Mouse (Mus musculus) MEL (cell line): ENCODE data around the gene Dgat2.

Experiments
- CTCF ChIP-seq, 3 experiments: IDR thresholded peaks in 2 of 3; conservative IDR thresholded peaks in 1 of 3; 2 replicates each; pipeline ENCODE4 v1.5.1; 2011 to 2012; ENCODE audit warnings: low read length in 3 of 3, low read depth in 2 of 3, mild to moderate bottlenecking in 2 of 3, improper control_type of control experiment in 1 of 3, inconsistent platforms in 1 of 3, mixed read lengths in 1 of 3, moderate library complexity in 1 of 3; ENCODE audit not compliant: control insufficient read depth in 1 of 3, insufficient read depth in 1 of 3, poor library complexity in 1 of 3, severe bottlenecking in 1 of 3
- EP300 ChIP-seq, 2 experiments: IDR thresholded peaks; 2 replicates each; pipeline ENCODE4 v1.6.1; 2011; ENCODE audit warnings: improper control_type of control experiment in 2 of 2, low read length in 2 of 2, low read depth in 1 of 2, mild to moderate bottlenecking in 1 of 2
- GABPA ChIP-seq: IDR thresholded peaks from 2 replicates; pipeline ENCODE4 v1.6.1; 2012; ENCODE audit warnings: low read depth, mild to moderate bottlenecking, inconsistent platforms, low read length, improper control_type of control experiment, moderate library complexity
- GATA1 ChIP-seq: IDR thresholded peaks from 2 replicates; pipeline ENCODE4 v1.6.1; 2011; ENCODE audit warnings: low read depth, low read length, improper control_type of control experiment
- HCFC1 ChIP-seq: IDR thresholded peaks from 2 replicates; pipeline ENCODE4 v1.6.1; 2012; ENCODE audit warnings: low read depth, mild to moderate bottlenecking, inconsistent platforms, low read length, improper control_type of control experiment, moderate library complexity
- MAZ ChIP-seq: IDR thresholded peaks from 2 replicates; pipeline ENCODE4 v1.6.1; 2012; ENCODE audit warnings: low read depth, mild to moderate bottlenecking, inconsistent platforms, low read length, improper control_type of control experiment
- MEF2A ChIP-seq: IDR thresholded peaks from 2 replicates; pipeline ENCODE4 v1.6.1; 2014; ENCODE audit warnings: low read depth, mild to moderate bottlenecking, inconsistent platforms, low read length, improper control_type of control experiment; ENCODE audit not compliant: poor library complexity, insufficient replicate concordance, severe bottlenecking; ENCODE audit errors: extremely low read depth
- POLR2A ChIP-seq, 2 experiments: IDR thresholded peaks; 2 replicates each; pipeline ENCODE4 v1.6.1; 2011 to 2012; ENCODE audit warnings: low read length in 2 of 2, mild to moderate bottlenecking in 2 of 2, control low read depth in 1 of 2, improper control_type of control experiment in 1 of 2, low read depth in 1 of 2, moderate library complexity in 1 of 2; ENCODE audit not compliant: control insufficient read depth in 1 of 2, insufficient read depth in 1 of 2, poor library complexity in 1 of 2
- RAD21 ChIP-seq: IDR thresholded peaks from 2 replicates; pipeline ENCODE4 v1.6.1; 2011; ENCODE audit warnings: mild to moderate bottlenecking, low read depth, low read length, improper control_type of control experiment
- RCOR1 ChIP-seq: IDR thresholded peaks from 2 replicates; pipeline ENCODE4 v1.6.1; 2012; ENCODE audit warnings: low read depth, mild to moderate bottlenecking, inconsistent platforms, low read length, improper control_type of control experiment
- USF2 ChIP-seq, 2 experiments: IDR thresholded peaks; 2 replicates each; pipeline ENCODE4 v1.6.1; 2011 to 2012; ENCODE audit warnings: improper control_type of control experiment in 2 of 2, low read length in 2 of 2, borderline replicate concordance in 1 of 2, inconsistent platforms in 1 of 2, low read depth in 1 of 2, mild to moderate bottlenecking in 1 of 2; ENCODE audit not compliant: insufficient read depth in 1 of 2
- ZNF384 ChIP-seq: IDR thresholded peaks from 2 replicates; pipeline ENCODE4 v1.6.1; 2012; ENCODE audit warnings: low read depth, mild to moderate bottlenecking, inconsistent platforms, low read length, improper control_type of control experiment

- TF ChIP-seq GATA1 (no peak), ZNF384 (no peak), CTCF (IDR thresholded peaks at IDR 0.05 in 2 of 3, conservative IDR thresholded peaks at IDR 0.05 in 1 of 3; ENCODE audit: control insufficient read depth in 1 of 3, insufficient read depth in 1 of 3, low read depth in 2 of 3, low read length in 3 of 3, poor library complexity in 1 of 3, severe bottlenecking in 1 of 3) (no peak), USF2 (IDR thresholded peaks at IDR 0.05; ENCODE audit: borderline replicate concordance in 1 of 2, insufficient read depth in 1 of 2, low read depth in 1 of 2, low read length in 2 of 2) (no peak), POLR2A (IDR thresholded peaks at IDR 0.05; ENCODE audit: control insufficient read depth in 1 of 2, insufficient read depth in 1 of 2, low read depth in 1 of 2, low read length in 2 of 2, poor library complexity in 1 of 2) (no peak), MEF2A (no peak), EP300 (IDR thresholded peaks at IDR 0.05; ENCODE audit: low read depth in 1 of 2, low read length in 2 of 2) (no peak), HCFC1 (no peak), GABPA (no peak), MAZ (no peak), RCOR1 (no peak), RAD21 (no peak)
Measured at GRCm38 (mm10) chr7:99136789-99137188, 45.7 kb downstream of the Dgat2 start.
